Mouse (Mus musculus): ENCODE data around the gene Igflr1.
A peak's percentile ranks its signal among the peaks of the same experiment; 100 is the strongest.

The Igflr1 gene

GRCm38 (mm10) chr7:30553810-30554584 lies 11.2 kb upstream of the Igflr1 start:
- DNase-seq (ENCODE audit: low spot score in 2 of 2) = no peak

- DNase-seq (ENCODE audit: low spot score in 2 of 2) = no peak
Measured at GRCm38 (mm10) chr7:30556894-30557536, 8.2 kb upstream of the Igflr1 start.

GRCm38 (mm10) chr7:30557901-30558514 lies 7.2 kb upstream of the Igflr1 start:
- no peak for DNase-seq (ENCODE audit: low spot score in 2 of 2)

DNA sequence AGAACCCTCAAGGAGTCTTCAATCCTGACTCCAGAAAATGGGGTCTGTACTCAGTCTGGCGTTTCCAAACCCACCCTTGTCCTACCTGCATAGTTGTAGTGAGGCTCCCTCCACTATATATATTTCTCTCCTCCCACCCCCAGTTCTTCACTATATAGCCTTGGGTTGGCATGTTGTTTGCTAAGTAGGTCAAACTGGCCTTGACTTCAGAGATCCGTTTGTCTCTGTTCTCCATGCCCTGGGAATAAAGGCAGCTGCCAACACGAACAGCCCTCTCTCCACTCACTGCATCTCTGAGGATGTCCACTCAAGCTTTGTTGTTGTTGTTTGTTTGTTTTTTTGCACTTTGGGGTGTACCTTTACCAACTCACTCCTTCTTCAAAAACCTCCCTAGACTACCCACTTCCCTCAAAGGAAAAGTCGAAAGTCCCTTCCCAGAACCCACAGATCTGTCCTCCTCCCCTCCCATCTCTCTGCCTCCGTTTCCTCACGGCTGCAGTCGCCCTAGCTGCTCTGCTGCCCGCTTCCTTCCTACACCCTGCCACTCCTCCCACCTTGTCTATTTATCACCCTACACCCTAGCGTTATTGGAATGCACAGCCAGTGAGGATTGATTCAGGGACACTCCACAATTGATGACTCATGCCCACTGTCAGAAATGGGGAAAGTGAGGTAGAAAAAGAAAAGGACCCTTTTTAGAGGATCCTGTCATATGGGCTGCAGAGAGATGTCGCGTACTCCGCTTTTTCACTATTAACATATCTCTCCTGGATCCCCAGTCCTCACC lies 6.4 kb upstream of the Igflr1 start:
- DNase-seq (ENCODE audit: low spot score in 2 of 2) = no peak

GRCm38 (mm10) chr7:30559443-30559954 lies 5.7 kb upstream of the Igflr1 start, which contains the start of gene Lin37:
TSS of gene Lin37 (minus strand) at chr7:30559838.
- DNase-seq (ENCODE audit: low spot score in 2 of 2) = peak; percentile 97 to 99

- no peak for DNase-seq (ENCODE audit: low spot score in 2 of 2)
Measured at GRCm38 (mm10) chr7:30560296-30560695, 4.9 kb upstream of the Igflr1 start.

- DNase-seq (ENCODE audit: low spot score in 2 of 2) = no peak
Measured at GRCm38 (mm10) chr7:30562526-30563116, 2.6 kb upstream of the Igflr1 start.

GRCm38 (mm10) chr7:30563117-30563905 lies 1.9 kb upstream of the Igflr1 start, which contains the start of the genes U2af1l4, Gm49396 and Psenen:
TSS of gene U2af1l4 (plus strand) at chr7:30563301.
TSS of gene Gm49396 (plus strand) at chr7:30563344.
TSS of gene Psenen (minus strand) at chr7:30563627.
- DNase-seq (ENCODE audit: low spot score in 2 of 2) = peak; percentile 93 to 96

DNA sequence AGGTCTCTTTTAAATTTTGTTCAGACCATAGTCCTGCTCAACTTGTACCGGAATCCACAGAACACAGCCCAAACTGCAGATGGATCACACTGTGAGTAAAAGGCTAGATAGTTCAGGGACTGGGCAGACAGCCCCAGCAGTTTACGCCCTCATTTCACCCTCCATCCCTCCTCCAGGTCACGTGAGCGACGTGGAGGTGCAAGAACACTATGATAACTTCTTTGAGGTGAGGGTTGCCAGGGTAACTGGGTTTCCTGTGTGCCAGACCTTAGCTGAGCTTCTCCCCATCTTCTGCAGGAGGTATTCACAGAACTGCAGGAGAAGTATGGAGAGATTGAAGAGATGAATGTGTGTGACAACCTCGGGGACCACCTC lies 1.3 kb upstream of the Igflr1 start:
- DNase-seq (ENCODE audit: low spot score in 2 of 2) = no peak

DNA sequence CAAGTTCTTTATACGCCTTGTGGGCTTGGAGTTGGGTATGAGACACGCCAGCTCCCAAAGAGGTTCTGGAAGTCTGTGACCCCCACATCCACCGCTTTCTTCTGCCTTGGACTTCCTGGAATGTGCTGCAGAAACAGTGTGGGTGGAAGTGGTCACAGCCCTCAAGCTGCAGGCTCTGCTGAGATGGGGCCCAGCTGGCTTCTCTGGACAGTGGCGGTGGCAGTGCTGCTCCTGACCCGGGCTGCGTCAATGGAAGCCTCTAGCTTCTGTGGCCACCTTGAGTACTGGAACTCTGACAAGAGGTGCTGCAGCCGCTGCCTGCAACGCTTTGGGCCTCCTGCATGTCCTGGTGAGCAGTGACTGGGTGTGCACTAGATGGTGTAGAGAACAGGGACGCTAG lies 806 bp downstream of the Igflr1 start:
- DNase-seq (ENCODE audit: low spot score in 2 of 2) = no peak

GRCm38 (mm10) chr7:30567555-30567954 lies 2.3 kb downstream of the Igflr1 start:
- no peak for DNase-seq (ENCODE audit: low spot score in 2 of 2)

- DNase-seq (ENCODE audit: low spot score in 2 of 2) = no peak
Measured at GRCm38 (mm10) chr7:30572389-30572788, 7.2 kb downstream of the Igflr1 start.

DNA sequence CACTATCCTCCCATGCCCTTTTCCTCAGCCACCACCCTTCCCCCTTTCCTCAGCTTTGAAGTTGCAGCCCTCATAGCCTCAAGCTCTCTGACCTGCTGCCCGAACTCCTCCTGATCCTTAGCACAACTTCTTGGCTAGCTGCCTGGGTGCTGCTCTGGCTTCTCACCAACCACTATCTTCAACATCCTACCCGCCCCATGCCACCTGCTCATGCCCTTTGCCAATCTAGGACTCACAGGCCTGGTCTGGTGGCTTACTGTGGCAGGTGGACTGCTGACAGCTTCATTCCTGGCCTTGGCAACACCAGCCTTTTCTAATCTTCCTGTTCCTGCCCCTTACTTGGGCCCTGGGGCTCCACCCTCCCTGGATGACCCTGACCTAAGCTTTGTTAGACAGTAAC lies 7.7 kb downstream of the Igflr1 start:
- no peak for DNase-seq (ENCODE audit: low spot score in 2 of 2)

GRCm38 (mm10) chr7:30579950-30580349 lies 14.7 kb downstream of the Igflr1 start:
- no peak for DNase-seq (ENCODE audit: low spot score in 2 of 2)

- no peak for DNase-seq (ENCODE audit: low spot score in 2 of 2)
Measured at GRCm38 (mm10) chr7:30581547-30581946, 16.3 kb downstream of the Igflr1 start.

DNA sequence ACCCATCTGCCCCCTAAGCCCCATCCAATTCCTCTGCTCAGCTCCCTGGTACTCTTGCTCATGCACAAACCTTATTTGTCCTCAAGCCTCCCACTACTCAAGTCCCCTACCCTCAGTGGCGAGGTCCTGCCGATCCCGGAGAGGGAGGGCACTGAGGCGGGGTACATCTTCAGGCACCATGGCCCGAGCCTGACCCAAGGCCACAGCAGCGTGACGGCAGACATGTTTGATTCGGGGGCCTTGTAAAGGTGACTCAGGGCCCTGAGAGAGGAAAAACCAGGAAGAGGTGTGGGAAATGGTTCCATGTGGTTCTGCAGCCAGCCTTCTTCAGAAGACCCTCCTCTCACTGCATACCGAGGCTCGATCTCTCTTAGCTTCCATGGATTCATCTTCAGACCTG lies 19.1 kb downstream of the Igflr1 start:
- DNase-seq (ENCODE audit: low spot score in 2 of 2) = no peak

DNA sequence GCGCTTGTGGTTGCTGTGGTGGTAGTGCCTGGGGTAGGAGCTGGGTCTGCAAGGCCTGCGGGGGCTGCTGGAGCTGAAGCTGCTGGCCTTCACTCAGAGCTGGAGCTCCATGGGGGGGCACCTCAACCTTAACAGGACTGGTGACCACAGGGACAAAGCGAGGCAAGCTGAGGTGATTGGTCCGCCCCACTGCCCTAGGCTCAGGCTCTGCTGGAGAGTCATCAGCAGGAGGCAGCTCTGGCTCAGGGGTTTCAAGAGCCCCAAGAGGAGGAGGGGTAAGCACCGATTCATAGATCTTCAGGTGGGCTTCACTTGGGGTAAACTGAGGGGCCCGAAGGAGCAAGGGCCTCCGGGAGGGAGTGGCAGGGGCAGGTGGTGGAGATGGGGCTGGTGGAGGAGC lies 19.9 kb downstream of the Igflr1 start:
- no peak for DNase-seq (ENCODE audit: low spot score in 2 of 2)

GRCm38 (mm10) chr7:30586455-30587020 lies 21.3 kb downstream of the Igflr1 start:
- no peak for DNase-seq (ENCODE audit: low spot score in 2 of 2)

- peak; percentile 49 to 58 for DNase-seq (ENCODE audit: low spot score in 2 of 2)
Measured at GRCm38 (mm10) chr7:30587842-30588667, 22.8 kb downstream of the Igflr1 start.

Data from frontal cortex, postnatal 36 days (tissue).